Mouse (Mus musculus) kidney, embryonic 15.5 days (tissue): ENCODE measurements at regions not wholly inside any gene's neighbourhood (a gene's known extent, or its start where the extent isn't known, plus 50 kb on each side); places are given as distances from the start of the nearest gene placed in this dataset.
A peak's percentile ranks its signal among the peaks of the same experiment; 100 is the strongest.

Experiments
- ATAC-seq: fragments of 200-750 bp; cut with Nextera tagmentation; replicated peaks from 2 replicates; pipeline ENCODE4 v1.8.0; 2017; ENCODE audit warnings: moderate TSS enrichment; ENCODE audit not compliant: low FRiP score
- H3K27ac ChIP-seq: fragments of 300-500 bp; sonication (generic); 2 replicates; pipeline ENCODE4 v1.5.1; 2015; ENCODE audit warnings: mild to moderate bottlenecking, inconsistent platforms
- H3K27me3 ChIP-seq: fragments of 300-500 bp; sonication (generic); 2 replicates; pipeline ENCODE4 v1.6.1; 2015; ENCODE audit warnings: inconsistent platforms
- H3K36me3 ChIP-seq: fragments of 300-500 bp; sonication (generic); 2 replicates; pipeline ENCODE4 v1.6.1; 2015; ENCODE audit warnings: inconsistent platforms
- H3K4me1 ChIP-seq: fragments of 300-500 bp; sonication (generic); 2 replicates; pipeline ENCODE4 v1.6.1; 2015; ENCODE audit warnings: inconsistent platforms
- H3K4me2 ChIP-seq: fragments of 300-500 bp; sonication (generic); 2 replicates; pipeline ENCODE4 v1.6.1; 2015; ENCODE audit warnings: moderate library complexity, mild to moderate bottlenecking, inconsistent platforms
- H3K4me3 ChIP-seq: fragments of 300-500 bp; sonication (generic); replicated peaks from 2 replicates; pipeline ENCODE4 v1.5.1; 2015; ENCODE audit warnings: mild to moderate bottlenecking, inconsistent platforms
- H3K9ac ChIP-seq: fragments of 300-500 bp; sonication (generic); 2 replicates; pipeline ENCODE4 v1.6.1; 2015; ENCODE audit warnings: mild to moderate bottlenecking, inconsistent platforms
- H3K9me3 ChIP-seq: fragments of 300-500 bp; sonication (generic); replicated peaks from 2 replicates; pipeline ENCODE4 v1.6.1; 2016; ENCODE audit warnings: inconsistent platforms
- WGBS: fragments of 180-500 bp; shearing (Covaris S2); methylation state at CpG from one replicate; pipeline ENCODE4 v1.1.7; 2015; ENCODE audit warnings: mixed read lengths; 5-methylcytosine and 5-hydroxymethylcytosine counted together

DNA sequence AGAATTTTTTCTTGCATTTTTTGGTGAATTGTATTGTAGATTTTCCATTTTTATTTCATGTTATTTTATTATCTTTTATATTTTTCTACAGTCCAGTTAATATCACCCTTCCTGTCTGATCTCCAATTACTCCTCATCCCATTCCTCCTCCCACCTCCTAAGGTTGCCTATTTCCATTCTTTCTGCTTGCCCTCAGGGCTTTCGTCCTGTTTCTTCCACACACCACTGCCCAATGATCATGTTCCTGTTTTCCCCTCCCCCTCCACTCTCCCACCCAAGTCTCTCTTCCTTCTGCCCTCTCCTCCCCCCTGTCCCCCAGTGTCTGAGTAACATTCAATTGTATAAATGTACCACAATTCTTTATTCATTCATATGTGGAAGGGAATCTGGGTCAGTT lies 573.6 kb upstream of the Ptprd start:
- 24% methylated on average over 1 of the region's 1 CpGs for WGBS
- peak; percentile 86 for ATAC-seq

DNA sequence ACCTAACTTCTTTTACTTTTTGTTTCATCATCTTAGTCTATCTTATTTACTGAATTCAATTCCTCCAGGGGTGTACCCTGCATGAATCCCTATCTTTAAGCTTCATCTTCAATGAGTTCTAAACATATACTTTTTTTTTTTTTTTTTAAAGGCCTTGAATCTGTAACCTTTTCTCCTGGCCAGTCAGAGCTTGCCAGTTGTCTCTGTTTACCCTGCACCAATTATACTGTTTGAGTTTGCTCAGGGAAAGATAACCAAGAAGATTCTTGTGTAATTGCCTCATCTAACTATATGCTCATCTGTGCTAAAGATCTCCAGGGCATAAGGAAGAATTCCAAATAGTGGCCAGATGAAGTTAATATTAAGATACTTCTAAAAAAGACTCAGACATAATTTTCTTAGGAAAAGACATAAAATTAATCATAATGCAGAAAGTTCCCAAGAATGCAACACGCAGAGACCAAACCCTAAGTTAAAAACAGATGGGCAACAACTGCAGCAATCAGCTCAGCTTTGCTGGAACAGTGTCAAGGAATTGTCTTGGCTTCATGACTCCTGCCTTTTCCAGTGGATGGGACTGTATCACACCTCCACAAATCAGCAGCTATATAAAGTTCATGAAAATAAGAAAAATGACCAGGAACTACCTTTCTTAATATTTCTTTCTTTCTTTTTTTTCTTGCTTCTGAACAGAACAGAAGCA lies 573.1 kb upstream of the Ptprd start:
- Histone ChIP-seq H3K36me3 (no peaks in the 10 kb centered on the region), H3K9me3 (no peaks in the 10 kb centered on the region), H3K27ac (no peak overlapping the region), H3K9ac (no peak overlapping the region), H3K27me3 (no peaks in the 10 kb centered on the region), H3K4me1 (0 out of 2 replicates have a peak, but pooled peaks cover 2% of the 10 kb centered on the region), H3K4me3 (no peak overlapping the region), H3K4me2 (no peak overlapping the region)
- ATAC-seq: no peak
- WGBS: 62% methylated on average over 1 of the region's 1 CpGs

More for the DNA sequence above, 573.6 kb upstream of the Ptprd start:
- Histone ChIP-seq H3K9me3 (no peaks in the 10 kb centered on the region), H3K4me3 (no peak overlapping the region), H3K9ac (no peak overlapping the region), H3K36me3 (no peaks in the 10 kb centered on the region), H3K4me1 (0 out of 2 replicates have a peak, but pooled peaks cover 2% of the 10 kb centered on the region), H3K27me3 (no peaks in the 10 kb centered on the region), H3K4me2 (no peak overlapping the region), H3K27ac (no peak overlapping the region)

DNA sequence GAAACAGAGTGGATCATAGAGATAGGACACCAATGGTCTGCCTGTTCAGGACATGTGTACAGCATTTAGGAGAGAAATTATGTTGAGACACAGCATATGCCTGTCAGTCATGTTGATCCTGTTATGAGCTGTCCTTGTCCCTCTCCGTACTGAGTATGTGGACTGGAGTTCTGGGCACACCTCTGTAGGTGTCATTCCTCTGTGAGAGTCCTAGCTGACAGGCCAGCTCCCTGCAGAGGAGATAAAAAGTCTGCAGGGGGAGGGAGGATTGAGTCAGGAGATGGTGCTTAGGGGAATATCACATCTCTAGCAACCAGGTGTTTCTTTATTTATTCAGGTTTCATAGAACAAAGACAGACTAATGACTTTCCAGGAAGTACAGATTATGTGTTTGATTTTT lies 572.3 kb upstream of the Ptprd start:
- H3K27me3 ChIP-seq: no peaks in the 10 kb centered on the region

DNA sequence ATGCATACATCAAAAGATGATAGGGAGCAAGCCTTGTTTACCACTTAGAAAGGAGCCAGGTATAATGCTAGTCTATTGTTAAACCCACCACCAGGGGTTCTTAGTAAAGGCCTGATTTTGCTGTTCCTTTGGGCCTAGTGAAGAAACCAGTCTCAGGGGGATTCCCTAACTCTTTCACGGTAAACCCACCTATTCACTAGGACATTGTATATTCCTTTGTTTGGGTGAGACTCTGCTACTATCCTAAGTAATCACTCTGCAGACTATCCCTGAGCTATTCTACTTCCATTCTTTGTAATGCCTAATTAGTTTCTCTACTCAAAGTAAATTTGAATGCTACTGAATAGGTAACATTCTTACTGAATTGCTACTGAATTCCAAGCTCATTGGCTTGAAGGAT lies 571.0 kb upstream of the Ptprd start:
- Histone ChIP-seq H3K27me3 (no peaks in the 10 kb centered on the region), H3K9ac (no peak overlapping the region), H3K36me3 (no peaks in the 10 kb centered on the region), H3K27ac (no peak overlapping the region), H3K9me3 (no peaks in the 10 kb centered on the region), H3K4me1 (0 out of 2 replicates have a peak, but pooled peaks cover 2% of the 10 kb centered on the region), H3K4me3 (no peak overlapping the region), H3K4me2 (no peak overlapping the region)
- ATAC-seq: no peak
- WGBS: 86% methylated on average over 1 of the region's 1 CpGs

More for the DNA sequence above, 572.3 kb upstream of the Ptprd start:
- no peaks in the 10 kb centered on the region for H3K36me3 ChIP-seq
- H3K9me3 ChIP-seq: no peaks in the 10 kb centered on the region
- H3K4me3 ChIP-seq: no peak overlapping the region
- H3K4me2 ChIP-seq: no peak overlapping the region
- H3K4me1 ChIP-seq: 0 out of 2 replicates have a peak, but pooled peaks cover 2% of the 10 kb centered on the region
- 0 out of 2 replicates have a peak, but pooled peaks have one; percentile 29 for ATAC-seq
- WGBS: 52% methylated on average over 1 of the region's 1 CpGs
- H3K9ac ChIP-seq: no peak overlapping the region
- H3K27ac ChIP-seq: no peak overlapping the region

DNA sequence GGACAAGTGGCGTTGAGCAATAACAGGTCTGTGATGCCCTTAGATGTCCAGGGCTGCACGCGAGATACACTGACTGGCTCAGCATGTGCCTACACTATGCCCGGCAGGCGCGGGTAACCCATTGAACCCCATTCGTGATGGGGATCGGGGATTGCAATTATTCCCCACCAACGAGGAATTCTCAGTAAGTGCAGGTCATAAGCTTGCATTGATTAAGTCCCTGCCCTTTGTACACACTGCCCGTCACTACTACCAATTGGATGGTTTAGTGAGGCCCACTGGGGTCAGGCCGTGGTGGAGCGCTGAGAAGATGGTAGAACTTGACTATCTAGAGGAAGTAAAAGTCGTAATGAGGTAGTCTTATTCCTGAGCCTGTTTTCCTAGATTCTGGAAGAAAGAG lies 562.1 kb upstream of the Ptprd start:
- Histone ChIP-seq H3K9me3 (no peaks in the 10 kb centered on the region), H3K4me1 (no peaks in the 10 kb centered on the region), H3K27me3 (no peaks in the 10 kb centered on the region), H3K9ac (no peak overlapping the region), H3K36me3 (no peaks in the 10 kb centered on the region), H3K4me3 (no peak overlapping the region), H3K27ac (no peak overlapping the region), H3K4me2 (no peak overlapping the region)
- no peak for ATAC-seq
- 94% methylated on average over 13 of the region's 13 CpGs for WGBS

DNA sequence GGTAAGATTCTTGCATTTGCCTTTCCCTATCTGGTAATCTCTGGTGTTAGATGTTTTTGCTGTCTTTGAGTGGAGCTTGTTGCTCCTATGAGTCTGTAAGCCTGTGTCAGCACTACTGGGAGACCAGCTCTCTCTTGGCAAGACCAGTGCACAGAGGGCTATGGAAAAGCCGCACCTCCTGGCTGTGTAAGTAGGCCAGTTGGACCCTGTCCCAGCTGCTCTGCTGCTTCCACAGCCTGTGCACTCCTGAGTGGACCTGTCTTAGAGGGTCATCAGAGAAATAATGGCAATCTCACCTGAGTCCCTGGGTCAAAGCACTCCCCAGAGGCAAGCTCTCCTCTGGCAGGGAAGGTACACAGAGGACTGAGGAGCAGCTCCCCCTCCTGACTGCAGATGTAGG lies 524.3 kb upstream of the Ptprd start:
- H3K9ac ChIP-seq: no peak overlapping the region
- H3K4me1 ChIP-seq: no peaks in the 10 kb centered on the region
- no peaks in the 10 kb centered on the region for H3K36me3 ChIP-seq
- no peak overlapping the region for H3K4me3 ChIP-seq
- 94% methylated on average over 1 of the region's 1 CpGs for WGBS
- ATAC-seq: no peak
- no peak overlapping the region for H3K4me2 ChIP-seq
- no peaks in the 10 kb centered on the region for H3K27me3 ChIP-seq
- H3K9me3 ChIP-seq: no peaks in the 10 kb centered on the region
- no peak overlapping the region for H3K27ac ChIP-seq
